Mouse (Mus musculus) G1E (cell line): Measurements from ENCODE around the gene Itga7. TPM values are rescaled to one million over a fixed set of nuclear protein-coding genes. Genes with fewer than 3 reads are reported as not detected.

Experiments used
- ATAC-seq: 2 replicates; pipeline ENCODE4 v1.8.0; 2016; ENCODE audit warnings: mild to moderate bottlenecking; ENCODE audit not compliant: insufficient number of reproducible peaks, poor library complexity, low FRiP score, severe bottlenecking; ENCODE audit errors: extremely low read depth
- DNase-seq: peaks from one replicate; pipeline ENCODE4 v3.0.0; 2012; ENCODE audit warnings: low spot score
- H3K27me3 ChIP-seq: 2 replicates; pipeline ENCODE4 v1.6.1; 2012; ENCODE audit warnings: mild to moderate bottlenecking, low read length, inconsistent platforms; ENCODE audit not compliant: insufficient read depth
- H3K36me3 ChIP-seq: replicated peaks from 2 replicates; pipeline ENCODE3; 2012; ENCODE audit warnings: mild to moderate bottlenecking, inconsistent platforms
- H3K4me1 ChIP-seq: 2 replicates; pipeline ENCODE4 v1.6.1; 2012; ENCODE audit warnings: low read depth, low read length, inconsistent platforms, mixed read lengths; ENCODE audit not compliant: insufficient read depth
- H3K4me3 ChIP-seq: 2 replicates; pipeline ENCODE4 v1.5.1; 2012; ENCODE audit warnings: low read depth, mild to moderate bottlenecking, inconsistent platforms, low read length, moderate library complexity, mixed read lengths
- H3K9me3 ChIP-seq: replicated peaks from 2 replicates; pipeline ENCODE4 v1.6.1; 2012; ENCODE audit warnings: inconsistent platforms
- CTCF ChIP-seq: IDR thresholded peaks from 2 replicates; pipeline ENCODE4 v1.5.1; 2012; ENCODE audit warnings: low read depth, low read length, inconsistent platforms, mixed read lengths
- GATA1 ChIP-seq: IDR thresholded peaks from 2 replicates; pipeline ENCODE4 v1.6.1; 2012; ENCODE audit warnings: borderline replicate concordance, low read length, inconsistent platforms, mixed read lengths
- GATA2 ChIP-seq: IDR thresholded peaks from 2 replicates; pipeline ENCODE4 v1.6.1; 2012; ENCODE audit warnings: low read depth, low read length, inconsistent platforms, borderline replicate concordance
- POLR2AphosphoS5 ChIP-seq: IDR thresholded peaks from 2 replicates; pipeline ENCODE4 v1.6.1; 2012; ENCODE audit warnings: low read depth, low read length, inconsistent platforms; ENCODE audit not compliant: insufficient replicate concordance
- TAL1 ChIP-seq: conservative IDR thresholded peaks from 2 replicates; pipeline ENCODE4 v1.6.1; 2012; ENCODE audit warnings: low read depth, low read length, inconsistent platforms, mixed read lengths
- polyA plus RNA-seq: library from polyadenylated mRNA; stranded (reverse); fragments of >175 nt; gene quantifications from 2 replicates; pipeline ENCODE4 v1.2.3, GENCODE M21; 2012
- total RNA-seq, 2 experiments: library from RNA; stranded (forward) in 1 of 2; stranded (reverse) in 1 of 2; fragments of 200-1000 nt in 1 of 2; fragments of >200 nt in 1 of 2; fragmentation: Nextera tagmentation in 1 of 2; gene quantifications; 2 replicates each; pipeline ENCODE4 v1.2.3; 2014 to 2017

Itga7 gene
- total and polyA plus RNA-seq, 3 experiments, result 0.02 to 0.33 TPM; not detected in 1

- Histone ChIP-seq H3K36me3 (peaks cover 49% of the 10 kb centered on the region), H3K27me3 (peaks cover 16% of the 10 kb centered on the region), H3K4me1 (peaks cover 3% of the 10 kb centered on the region), H3K4me3 (no peak overlapping the region), H3K9me3 (no peaks in the 10 kb centered on the region)
- ATAC-seq (no peak), DNase-seq (no peak)
- TF ChIP-seq GATA1 (no peak), GATA2 (no peak), CTCF (no peak), POLR2AphosphoS5 (no peak), TAL1 (no peak)
Observed at GRCm38 (mm10) chr10:128916665-128917064, 17.0 kb upstream of the Itga7 start.

- ATAC-seq (no peak), DNase-seq (no peak)
- Histone ChIP-seq H3K9me3 (no peaks in the 10 kb centered on the region), H3K4me1 (peaks cover 10% of the 10 kb centered on the region), H3K4me3 (no peak overlapping the region), H3K36me3 (peaks cover 55% of the 10 kb centered on the region), H3K27me3 (peaks cover 10% of the 10 kb centered on the region)
- TF ChIP-seq POLR2AphosphoS5, result no peak
- TF ChIP-seq GATA1, result no peak
- TF ChIP-seq CTCF, result no peak
- no peak for TF ChIP-seq TAL1
- no peak for TF ChIP-seq GATA2
Observed at GRCm38 (mm10) chr10:128917400-128917799, 16.2 kb upstream of the Itga7 start.

DNA sequence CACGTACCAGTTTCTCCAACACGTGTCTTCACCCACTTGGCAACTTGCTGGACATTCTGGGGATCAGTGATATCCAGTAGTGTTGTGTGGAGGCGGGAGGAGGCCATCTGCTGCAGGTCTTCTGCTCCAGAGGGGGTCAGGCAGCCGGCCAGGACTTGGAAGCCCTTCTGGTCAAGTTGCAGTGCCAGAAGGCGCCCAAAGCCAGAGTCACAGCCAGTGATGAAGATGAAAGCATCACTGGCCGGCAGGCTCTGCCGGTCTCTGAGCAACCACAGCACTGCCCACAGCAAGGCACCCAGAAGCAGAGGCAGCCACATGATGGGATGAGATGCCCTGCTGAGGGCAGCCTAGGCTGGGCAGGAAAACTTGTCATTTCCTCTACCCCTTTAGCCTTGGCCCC, 15.4 kb upstream of the Itga7 start:
- Histone ChIP-seq H3K27me3 (peaks cover 6% of the 10 kb centered on the region), H3K4me3 (no peak overlapping the region), H3K9me3 (no peaks in the 10 kb centered on the region), H3K36me3 (peaks cover 55% of the 10 kb centered on the region), H3K4me1 (peaks cover 13% of the 10 kb centered on the region)
- no peak for ATAC-seq
- TF ChIP-seq POLR2AphosphoS5 (no peak), CTCF (no peak)
- DNase-seq, result no peak

DNA sequence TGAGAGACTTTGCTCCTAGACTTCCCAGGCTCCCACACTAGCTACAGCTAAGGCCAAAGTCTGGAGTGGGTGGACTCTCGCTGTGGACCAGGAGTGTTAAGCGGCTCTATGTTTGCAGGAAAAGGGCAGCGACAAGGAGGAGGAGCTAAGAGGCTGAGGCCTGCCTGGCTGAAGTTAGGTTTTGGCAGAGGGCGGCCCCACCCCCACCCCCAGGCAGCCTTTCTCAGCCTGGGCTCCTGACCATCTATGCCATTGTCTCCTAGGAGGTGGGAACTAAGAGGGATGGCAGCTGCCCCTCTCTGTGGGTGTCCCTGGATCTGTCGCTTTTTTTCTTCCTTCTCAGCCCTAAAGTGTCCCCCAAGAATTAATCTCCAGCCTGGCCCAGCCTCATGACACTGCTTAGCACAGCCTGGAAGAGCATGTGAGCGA, 14.4 kb upstream of the Itga7 start:
- Histone ChIP-seq H3K4me1 (peaks cover 23% of the 10 kb centered on the region), H3K9me3 (no peaks in the 10 kb centered on the region), H3K4me3 (no peak overlapping the region), H3K36me3 (peaks cover 55% of the 10 kb centered on the region), H3K27me3 (no peaks in the 10 kb centered on the region)
- TF ChIP-seq POLR2AphosphoS5 (no peak), TAL1 (no peak), GATA2 (no peak), CTCF (no peak), GATA1 (no peak)
- ATAC-seq, result no peak
- DNase-seq, result no peak

DNA sequence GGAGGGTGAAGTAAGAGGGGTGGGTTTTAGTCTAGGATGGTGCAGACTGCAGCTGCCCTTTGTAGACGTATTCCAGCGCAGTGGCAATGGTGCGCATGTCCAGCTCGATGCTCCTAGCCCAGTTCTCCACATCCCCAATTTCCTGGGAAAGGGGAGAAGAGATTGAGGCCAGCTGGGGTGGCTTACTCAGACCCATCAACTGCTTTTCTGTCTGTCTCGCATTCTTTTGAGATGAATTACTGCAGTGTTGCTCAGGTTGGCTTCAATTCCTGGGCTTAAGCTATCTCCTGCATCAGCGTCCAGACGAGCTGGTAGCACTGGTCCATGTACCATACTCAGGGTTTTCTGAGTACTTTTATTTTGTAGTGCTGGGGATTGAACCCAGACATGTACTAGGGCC, 13.7 kb upstream of the Itga7 start:
- ATAC-seq (no peak), DNase-seq (no peak)
- Histone ChIP-seq H3K4me1 (peaks cover 24% of the 10 kb centered on the region), H3K4me3 (no peak overlapping the region), H3K27me3 (no peaks in the 10 kb centered on the region), H3K9me3 (no peaks in the 10 kb centered on the region), H3K36me3 (peaks cover 55% of the 10 kb centered on the region)
- TF ChIP-seq GATA1 (no peak), TAL1 (no peak), GATA2 (no peak), CTCF (no peak), POLR2AphosphoS5 (no peak)

- DNase-seq (no peak), ATAC-seq (no peak)
- H3K9me3 ChIP-seq, result no peaks in the 10 kb centered on the region
- no peak for TF ChIP-seq GATA1
- H3K4me3 ChIP-seq, result no peak overlapping the region
- H3K36me3 ChIP-seq, result peaks cover 55% of the 10 kb centered on the region
- peaks cover 24% of the 10 kb centered on the region for H3K4me1 ChIP-seq
- H3K27me3 ChIP-seq, result no peaks in the 10 kb centered on the region
Observed at GRCm38 (mm10) chr10:128920736-128921161, 12.9 kb upstream of the Itga7 start.

DNA sequence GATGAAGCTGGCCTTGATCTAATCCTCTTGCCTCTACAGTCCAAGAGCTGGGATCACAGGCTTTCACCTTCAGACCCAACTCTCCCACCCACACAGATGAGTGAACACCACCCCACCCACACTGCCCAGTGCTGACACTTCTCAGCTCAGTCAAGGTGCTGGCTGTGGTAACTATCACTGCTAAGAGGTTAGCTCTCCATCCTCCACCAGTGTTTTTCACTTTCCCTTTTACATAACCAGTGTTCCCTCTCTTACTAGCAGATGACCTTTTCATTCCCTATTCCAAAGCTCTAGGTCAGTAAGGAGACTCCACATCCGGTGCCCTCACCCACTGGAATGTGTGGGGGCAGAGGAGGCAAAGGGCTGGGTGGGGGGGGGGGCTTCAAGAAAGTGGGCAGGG, 12.4 kb upstream of the Itga7 start:
- DNase-seq (no peak), ATAC-seq (no peak)
- Histone ChIP-seq H3K9me3 (no peaks in the 10 kb centered on the region), H3K27me3 (no peaks in the 10 kb centered on the region), H3K4me3 (no peak overlapping the region), H3K36me3 (peaks cover 55% of the 10 kb centered on the region), H3K4me1 (peaks cover 24% of the 10 kb centered on the region)
- TF ChIP-seq GATA1 (no peak), CTCF (no peak)
